Mouse (Mus musculus): ENCODE results near the gene Car14. TPM values are rescaled to one million over a fixed set of nuclear protein-coding genes. Genes with fewer than 3 reads are reported as not detected.
A peak's percentile ranks its signal among the peaks of the same experiment; 100 is the strongest.

Car14 gene
- polyA plus RNA-seq, 1 experiment from 2014 or later = 1.1 TPM

- Histone ChIP-seq H3K4me3 (ENCODE audit: low read length) (no peak overlapping the region), H3K9ac (ENCODE audit: low read depth, low read length) (no peak overlapping the region), H3K27ac (ENCODE audit: low read length) (no peak overlapping the region), H3K9me3 (ENCODE audit: control insufficient read depth, low read length) (no peaks in the 10 kb centered on the region), H3K36me3 (ENCODE audit: control insufficient read depth, insufficient read depth, low read length) (no peaks in the 10 kb centered on the region), H3K27me3 (replicated peaks; ENCODE audit: control insufficient read depth, insufficient read depth, low read length) (no peaks in the 10 kb centered on the region), H3K4me2 (ENCODE audit: low read depth, low read length) (no peak overlapping the region), H3K4me1 (ENCODE audit: control insufficient read depth, insufficient read depth, low read length) (peaks cover 19% of the 10 kb centered on the region)
- ATAC-seq = no peak
- 51% methylated on average over 4 of the region's 4 CpGs for WGBS
Measured at GRCm38 (mm10) chr3:95907613-95908012, 3.1 kb upstream of the Car14 start.

- no peaks in the 10 kb centered on the region for H3K9me3 ChIP-seq (ENCODE audit: control insufficient read depth, low read length)
- H3K4me3 ChIP-seq (ENCODE audit: low read length) = peak overlapping the region; percentile 34
- H3K4me1 ChIP-seq (ENCODE audit: control insufficient read depth, insufficient read depth, low read length) = peaks cover 19% of the 10 kb centered on the region
- no peaks in the 10 kb centered on the region for H3K27me3 ChIP-seq (replicated peaks; ENCODE audit: control insufficient read depth, insufficient read depth, low read length)
- peak overlapping the region; percentile 62 for H3K4me2 ChIP-seq (ENCODE audit: low read depth, low read length)
- H3K27ac ChIP-seq (ENCODE audit: low read length) = no peak overlapping the region
- no peak for ATAC-seq
- H3K9ac ChIP-seq (ENCODE audit: low read depth, low read length) = no peak overlapping the region
- no peaks in the 10 kb centered on the region for H3K36me3 ChIP-seq (ENCODE audit: control insufficient read depth, insufficient read depth, low read length)
- under 1% methylated on average over 12 of the region's 12 CpGs for WGBS
Measured at GRCm38 (mm10) chr3:95906860-95907259, 2.4 kb upstream of the Car14 start.

DNA sequence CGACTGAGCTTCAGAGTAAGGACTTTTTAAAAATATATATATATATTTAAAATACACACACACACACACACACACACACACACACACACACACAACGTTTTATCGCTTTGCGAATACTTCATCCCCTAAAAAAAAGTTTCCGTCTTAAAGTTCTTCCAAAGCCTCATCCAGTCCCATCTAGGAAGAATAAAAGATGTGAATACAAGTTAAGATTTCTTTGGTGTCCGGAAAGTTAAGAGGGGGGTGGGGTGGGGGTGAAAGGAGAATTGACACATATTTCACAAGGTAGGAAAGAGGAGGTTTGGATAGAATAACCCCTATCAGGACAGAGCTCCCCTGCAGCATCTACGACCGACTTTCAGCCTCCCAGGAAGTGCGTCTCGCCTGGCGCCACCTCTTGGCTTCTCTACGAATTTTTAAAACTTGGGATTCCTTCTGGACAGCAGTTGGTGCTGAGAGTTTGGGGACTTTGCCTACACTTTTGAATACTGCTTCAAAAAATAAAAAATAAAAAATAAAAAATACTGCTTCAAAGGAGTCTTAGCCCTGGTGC lies 1.5 kb upstream of the Car14 start:
- peak overlapping the region; percentile 34 for H3K4me3 ChIP-seq (ENCODE audit: low read length)
- peaks cover 19% of the 10 kb centered on the region for H3K4me1 ChIP-seq (ENCODE audit: control insufficient read depth, insufficient read depth, low read length)
- no peaks in the 10 kb centered on the region for H3K9me3 ChIP-seq (ENCODE audit: control insufficient read depth, low read length)
- under 1% methylated on average over 12 of the region's 12 CpGs for WGBS
- no peaks in the 10 kb centered on the region for H3K27me3 ChIP-seq (replicated peaks; ENCODE audit: control insufficient read depth, insufficient read depth, low read length)
- no peak overlapping the region for H3K27ac ChIP-seq (ENCODE audit: low read length)
- H3K36me3 ChIP-seq (ENCODE audit: control insufficient read depth, insufficient read depth, low read length) = no peaks in the 10 kb centered on the region
- peak; percentile 41; the same call in 1 of the 2 replicates for ATAC-seq
- peak overlapping the region; percentile 62 for H3K4me2 ChIP-seq (ENCODE audit: low read depth, low read length)
- no peak overlapping the region for H3K9ac ChIP-seq (ENCODE audit: low read depth, low read length)

DNA sequence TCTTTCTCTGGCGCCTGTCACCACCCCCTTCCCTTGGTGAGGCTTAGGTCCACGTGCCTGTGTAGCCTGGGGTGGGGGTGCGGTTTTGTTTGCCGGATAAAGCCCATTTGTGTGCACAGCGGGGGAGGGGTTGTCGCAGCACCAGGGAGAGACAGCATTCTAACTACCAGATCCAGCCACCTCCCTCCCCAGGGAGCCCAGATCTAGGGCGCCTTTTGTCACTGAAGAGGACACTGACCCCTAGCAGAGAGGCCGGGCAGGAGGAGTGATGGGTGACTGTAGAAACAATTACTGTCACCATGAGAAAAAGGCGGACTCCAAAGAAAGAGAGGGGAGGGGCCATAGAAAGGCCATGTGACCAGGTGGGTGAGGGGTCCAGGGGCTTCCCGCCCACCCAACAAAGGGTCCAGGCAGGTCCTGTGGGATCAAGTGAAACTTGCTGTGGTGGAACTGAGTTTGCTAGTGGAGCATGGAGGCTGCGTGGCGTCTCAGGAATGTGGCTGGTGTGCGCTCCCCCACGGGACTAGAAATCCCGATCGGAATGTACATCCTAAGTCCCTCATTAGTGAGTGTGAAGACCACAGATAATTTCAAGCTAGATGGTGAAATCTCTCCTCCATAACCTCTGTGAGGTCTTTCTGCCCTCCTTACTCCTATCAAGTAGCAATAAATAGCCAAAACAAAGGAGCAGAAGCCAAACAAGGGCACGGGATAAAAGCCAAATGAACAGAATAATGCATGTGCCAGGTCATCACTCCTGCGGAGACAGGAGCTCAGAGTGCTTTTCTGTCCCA lies 852 bp upstream of the Car14 start:
- no peak overlapping the region for H3K27ac ChIP-seq (ENCODE audit: low read length)

GRCm38 (mm10) chr3:95903753-95904502 lies 563 bp downstream of the Car14 start:
- no peaks in the 10 kb centered on the region for H3K36me3 ChIP-seq (ENCODE audit: control insufficient read depth, insufficient read depth, low read length)
- ATAC-seq = no peak
- no peak overlapping the region for H3K9ac ChIP-seq (ENCODE audit: low read depth, low read length)
- 13% methylated on average over 15 of the region's 15 CpGs for WGBS
- H3K9me3 ChIP-seq (ENCODE audit: control insufficient read depth, low read length) = no peaks in the 10 kb centered on the region
- H3K27me3 ChIP-seq (replicated peaks; ENCODE audit: control insufficient read depth, insufficient read depth, low read length) = no peaks in the 10 kb centered on the region
- peaks cover 19% of the 10 kb centered on the region for H3K4me1 ChIP-seq (ENCODE audit: control insufficient read depth, insufficient read depth, low read length)
- no peak overlapping the region for H3K27ac ChIP-seq (ENCODE audit: low read length)
- peak overlapping the region; percentile 61; the same call in 1 of the 2 replicates for H3K4me2 ChIP-seq (ENCODE audit: low read depth, low read length)
- H3K4me3 ChIP-seq (ENCODE audit: low read length) = peak overlapping the region; percentile 29; the same call in 1 of the 2 replicates

More for the DNA sequence above, 852 bp upstream of the Car14 start:
- Histone ChIP-seq H3K4me1 (ENCODE audit: control insufficient read depth, insufficient read depth, low read length) (peaks cover 19% of the 10 kb centered on the region), H3K9me3 (ENCODE audit: control insufficient read depth, low read length) (no peaks in the 10 kb centered on the region), H3K4me2 (ENCODE audit: low read depth, low read length) (peak overlapping the region; percentile 61), H3K27me3 (replicated peaks; ENCODE audit: control insufficient read depth, insufficient read depth, low read length) (no peaks in the 10 kb centered on the region), H3K9ac (ENCODE audit: low read depth, low read length) (peak overlapping the region; percentile 51), H3K4me3 (ENCODE audit: low read length) (peak overlapping the region; percentile 29), H3K36me3 (ENCODE audit: control insufficient read depth, insufficient read depth, low read length) (no peaks in the 10 kb centered on the region)
- WGBS = 2% methylated on average over 18 of the region's 18 CpGs
- ATAC-seq = peak; percentile 49

GRCm38 (mm10) chr3:95902643-95903042 lies 1.8 kb downstream of the Car14 start:
- no peaks in the 10 kb centered on the region for H3K36me3 ChIP-seq (ENCODE audit: control insufficient read depth, insufficient read depth, low read length)
- no peak overlapping the region for H3K4me3 ChIP-seq (ENCODE audit: low read length)
- H3K4me1 ChIP-seq (ENCODE audit: control insufficient read depth, insufficient read depth, low read length) = peaks cover 19% of the 10 kb centered on the region
- ATAC-seq = no peak
- H3K27ac ChIP-seq (ENCODE audit: low read length) = no peak overlapping the region
- H3K9ac ChIP-seq (ENCODE audit: low read depth, low read length) = no peak overlapping the region
- 35% methylated on average over 6 of the region's 6 CpGs for WGBS
- H3K9me3 ChIP-seq (ENCODE audit: control insufficient read depth, low read length) = no peaks in the 10 kb centered on the region
- no peak overlapping the region for H3K4me2 ChIP-seq (ENCODE audit: low read depth, low read length)
- H3K27me3 ChIP-seq (replicated peaks; ENCODE audit: control insufficient read depth, insufficient read depth, low read length) = no peaks in the 10 kb centered on the region

DNA sequence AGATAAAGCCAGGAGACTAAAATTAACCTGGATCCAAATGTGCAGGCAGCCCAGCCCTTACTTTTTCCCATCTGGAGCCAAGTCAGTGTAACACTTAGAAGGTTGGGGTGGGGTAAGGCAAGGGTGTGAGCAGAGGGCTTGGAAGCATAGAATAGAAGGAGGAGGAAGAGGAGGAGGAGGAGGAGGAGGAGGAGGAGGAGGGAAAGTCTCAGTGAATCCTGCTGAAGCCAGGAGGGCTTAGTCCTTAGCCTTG lies 2.2 kb downstream of the Car14 start:
- no peak overlapping the region for H3K27ac ChIP-seq (ENCODE audit: low read length)
- H3K4me2 ChIP-seq (ENCODE audit: low read depth, low read length) = no peak overlapping the region
- no peaks in the 10 kb centered on the region for H3K36me3 ChIP-seq (ENCODE audit: control insufficient read depth, insufficient read depth, low read length)
- H3K9me3 ChIP-seq (ENCODE audit: control insufficient read depth, low read length) = no peaks in the 10 kb centered on the region
- H3K27me3 ChIP-seq (replicated peaks; ENCODE audit: control insufficient read depth, insufficient read depth, low read length) = no peaks in the 10 kb centered on the region
- no peak overlapping the region for H3K4me3 ChIP-seq (ENCODE audit: low read length)
- no peak overlapping the region for H3K9ac ChIP-seq (ENCODE audit: low read depth, low read length)
- H3K4me1 ChIP-seq (ENCODE audit: control insufficient read depth, insufficient read depth, low read length) = peaks cover 19% of the 10 kb centered on the region
- no peak for ATAC-seq

- 69% methylated on average over 9 of the region's 9 CpGs for WGBS
- no peak overlapping the region for H3K9ac ChIP-seq (ENCODE audit: low read depth, low read length)
- no peak for ATAC-seq
- no peak overlapping the region for H3K27ac ChIP-seq (ENCODE audit: low read length)
- H3K4me1 ChIP-seq (ENCODE audit: control insufficient read depth, insufficient read depth, low read length) = peaks cover 16% of the 10 kb centered on the region
- no peaks in the 10 kb centered on the region for H3K36me3 ChIP-seq (ENCODE audit: control insufficient read depth, insufficient read depth, low read length)
- no peaks in the 10 kb centered on the region for H3K9me3 ChIP-seq (ENCODE audit: control insufficient read depth, low read length)
- H3K4me2 ChIP-seq (ENCODE audit: low read depth, low read length) = no peak overlapping the region
- no peak overlapping the region for H3K4me3 ChIP-seq (ENCODE audit: low read length)
- no peaks in the 10 kb centered on the region for H3K27me3 ChIP-seq (replicated peaks; ENCODE audit: control insufficient read depth, insufficient read depth, low read length)
Measured at GRCm38 (mm10) chr3:95901616-95902372, 2.7 kb downstream of the Car14 start.

Data from intestine, embryonic 16.5 days (tissue).